Mouse (Mus musculus): ENCODE data around the gene Pgf.
"Not testable (repeated sequence)": the region's sequence is repeated elsewhere in the genome, so short reads cannot be mapped to it uniquely, and the experiment has no call there.

Gene Pgf

GRCm38 (mm10) chr12:85156324-85156723, 21.3 kb downstream of the Pgf start:
- DNase-seq = no peak

- no peak for DNase-seq
Observed at GRCm38 (mm10) chr12:85153011-85153410, 24.6 kb downstream of the Pgf start.

GRCm38 (mm10) chr12:85151002-85151774, 26.4 kb downstream of the Pgf start, which contains the start of gene Rps6kl1:
Gene Rps6kl1, minus strand, starts transcription at chr12:85151264.
- peak; percentile 73 to 80 for DNase-seq

- no peak for DNase-seq
Observed at GRCm38 (mm10) chr12:85150321-85151001, 27.1 kb downstream of the Pgf start.

GRCm38 (mm10) chr12:85146881-85147280, 30.7 kb downstream of the Pgf start:
- no peak for DNase-seq

- DNase-seq = no peak
Observed at GRCm38 (mm10) chr12:85146355-85146754, 31.2 kb downstream of the Pgf start.

- no peak for DNase-seq
Observed at GRCm38 (mm10) chr12:85145630-85146029, 32.0 kb downstream of the Pgf start.

GRCm38 (mm10) chr12:85144821-85145220, 32.8 kb downstream of the Pgf start:
- DNase-seq = no peak

GRCm38 (mm10) chr12:85144276-85144675, 33.3 kb downstream of the Pgf start:
- not testable (repeated sequence) for DNase-seq

- peak; percentile 70 to 79 for DNase-seq
Observed at GRCm38 (mm10) chr12:85142803-85143202, 34.8 kb downstream of the Pgf start.

- no peak for DNase-seq
Observed at GRCm38 (mm10) chr12:85141096-85141495, 36.5 kb downstream of the Pgf start.

GRCm38 (mm10) chr12:85140036-85140701, 37.4 kb downstream of the Pgf start:
- peak; percentile 41 to 65 for DNase-seq

- DNase-seq = no peak
Observed at GRCm38 (mm10) chr12:85136627-85137026, 41.0 kb downstream of the Pgf start.

GRCm38 (mm10) chr12:85135513-85136470, 41.8 kb downstream of the Pgf start:
- no peak for DNase-seq

GRCm38 (mm10) chr12:85134043-85134794, 43.4 kb downstream of the Pgf start:
- no peak for DNase-seq

GRCm38 (mm10) chr12:85131361-85131760, 46.2 kb downstream of the Pgf start:
- no peak for DNase-seq

GRCm38 (mm10) chr12:85129426-85129978, 48.1 kb downstream of the Pgf start:
- no peak for DNase-seq

- no peak for DNase-seq
Observed at GRCm38 (mm10) chr12:85126986-85127603, 50.5 kb downstream of the Pgf start.

GRCm38 (mm10) chr12:85124751-85125150, 52.8 kb downstream of the Pgf start:
- DNase-seq = no peak

GRCm38 (mm10) chr12:85123645-85124044, 53.9 kb downstream of the Pgf start:
- no peak for DNase-seq

- DNase-seq = peak; percentile 61 to 75
Observed at GRCm38 (mm10) chr12:85123108-85123530, 54.5 kb downstream of the Pgf start.
